Mouse (Mus musculus): ENCODE data around the gene Spag16.

GRCm38 (mm10) chr1:70180123-70180741 is 353.5 kb downstream of the Spag16 start:
- TF ChIP-seq CTCF (IDR thresholded peaks at IDR 0.05; ENCODE audit: control insufficient read depth, insufficient read depth, low read length), result no peak
- no peak for TF ChIP-seq POLR2A (IDR thresholded peaks at IDR 0.05; ENCODE audit: borderline replicate concordance, control insufficient read depth, low read depth, low read length)
